Mouse (Mus musculus) hindbrain, embryonic 11.5 days (tissue): ENCODE measurements around the gene Gba. TPM values are rescaled to one million over a fixed set of nuclear protein-coding genes. Genes with fewer than 3 reads are reported as not detected.

Source experiments
- ATAC-seq: fragments of 200-750 bp; cut with Nextera tagmentation; 2 replicates; pipeline ENCODE4 v1.8.0; 2017; ENCODE audit warnings: mild to moderate bottlenecking, moderate TSS enrichment, moderate library complexity; ENCODE audit not compliant: low FRiP score
- DNase-seq: peaks from one replicate; pipeline ENCODE4 v3.0.0-alpha.2; 2015; ENCODE audit warnings: low spot score
- H3K27ac ChIP-seq: fragments of 300-500 bp; sonication (generic); 2 replicates; pipeline ENCODE4 v1.5.1; 2014; ENCODE audit warnings: mild to moderate bottlenecking, low read depth, low read length
- H3K27me3 ChIP-seq: fragments of 300-500 bp; sonication (generic); 2 replicates; pipeline ENCODE4 v1.6.1; 2014; ENCODE audit warnings: mild to moderate bottlenecking, low read length, moderate library complexity, mixed read lengths; ENCODE audit not compliant: control insufficient read depth, insufficient read depth
- H3K36me3 ChIP-seq: fragments of 300-500 bp; sonication (generic); 2 replicates; pipeline ENCODE4 v1.6.1; 2014; ENCODE audit warnings: mild to moderate bottlenecking, low read length, moderate library complexity, mixed read lengths; ENCODE audit not compliant: control insufficient read depth, insufficient read depth
- H3K4me1 ChIP-seq: fragments of 300-500 bp; sonication (generic); replicated peaks from 2 replicates; pipeline ENCODE4 v1.6.1; 2014; ENCODE audit warnings: low read length, mixed read lengths; ENCODE audit not compliant: control insufficient read depth, insufficient read depth
- H3K4me2 ChIP-seq: fragments of 300-500 bp; sonication (generic); replicated peaks from 2 replicates; pipeline ENCODE4 v1.6.1; 2014; ENCODE audit warnings: mild to moderate bottlenecking, low read depth, low read length
- H3K4me3 ChIP-seq: fragments of 300-500 bp; sonication (generic); 2 replicates; pipeline ENCODE4 v1.5.1; 2014; ENCODE audit warnings: low read depth, low read length
- H3K9ac ChIP-seq: fragments of 300-500 bp; sonication (generic); 2 replicates; pipeline ENCODE4 v1.6.1; 2014; ENCODE audit warnings: low read depth, low read length
- H3K9me3 ChIP-seq: fragments of 300-500 bp; sonication (generic); 2 replicates; pipeline ENCODE4 v1.6.1; 2016; ENCODE audit warnings: low read length; ENCODE audit not compliant: control insufficient read depth
- WGBS: fragments of 180-500 bp; shearing (Covaris S2); extraction: QIAGEN DNeasy Blood & Tissue Kit; methylation state at CpG from one replicate; pipeline ENCODE4 v1.1.7; 2014; 5-methylcytosine and 5-hydroxymethylcytosine counted together
- polyA plus RNA-seq: library from polyadenylated mRNA; unstranded; fragments of >200 nt; fragmentation: Nextera tagmentation; extraction: Ambion mirVana; gene quantifications from 2 replicates; pipeline ENCODE4 v1.2.1, GENCODE M21; 2014

Gba gene
- polyA plus RNA-seq, 1 experiment from 2014 or later: 43.7 TPM

GRCm38 (mm10) chr3:89245688-89246171 is 43.0 kb downstream of the Gba start, which contains the start of gene Krtcap2:
TSS of gene Krtcap2 (plus strand) at chr3:89245966.
- peak within 1 kb of the TSS; percentile 90 for H3K4me2 ChIP-seq
- WGBS: 5% methylated on average over 16 of the region's 20 CpGs
- H3K27ac ChIP-seq: peak within 1 kb of the TSS; percentile 80
- ATAC-seq: peak; percentile 51
- no peaks in the 10 kb centered on the region for H3K27me3 ChIP-seq
- peak within 1 kb of the TSS; percentile 62 for H3K4me3 ChIP-seq
- peaks cover 8% of the 10 kb centered on the region for H3K4me1 ChIP-seq
- DNase-seq: peak; percentile 66
- peak within 1 kb of the TSS; percentile 72 for H3K9ac ChIP-seq
- H3K36me3 ChIP-seq: 0 out of 2 replicates have a peak, but pooled peaks cover 3% of the 10 kb centered on the region
- H3K9me3 ChIP-seq: no peaks in the 10 kb centered on the region

GRCm38 (mm10) chr3:89246261-89247100 is 43.8 kb downstream of the Gba start, which contains the start of gene Trim46:
TSS of gene Trim46 (minus strand) at chr3:89246309.
- H3K9me3 ChIP-seq: no peaks in the 10 kb centered on the region
- no peaks in the 10 kb centered on the region for H3K36me3 ChIP-seq
- peak within 1 kb of the TSS; percentile 90 for H3K4me2 ChIP-seq
- 1% methylated on average over 42 of the region's 42 CpGs for WGBS
- H3K27ac ChIP-seq: peak within 1 kb of the TSS; percentile 80
- H3K4me1 ChIP-seq: peaks cover 8% of the 10 kb centered on the region
- peak within 1 kb of the TSS; percentile 62 for H3K4me3 ChIP-seq
- DNase-seq (peak; percentile 93), ATAC-seq (peak; percentile 72)
- peak within 1 kb of the TSS; percentile 72 for H3K9ac ChIP-seq
- no peaks in the 10 kb centered on the region for H3K27me3 ChIP-seq

- no peak overlapping the region for H3K27ac ChIP-seq
- 90% methylated on average over 4 of the region's 4 CpGs for WGBS
- DNase-seq: no peak
- peaks cover 8% of the 10 kb centered on the region for H3K4me1 ChIP-seq
- peak overlapping the region; percentile 62 for H3K4me3 ChIP-seq
- no peaks in the 10 kb centered on the region for H3K9me3 ChIP-seq
- no peaks in the 10 kb centered on the region for H3K27me3 ChIP-seq
- ATAC-seq: no peak
- peak overlapping the region; percentile 72; the same call in 1 of the 2 replicates for H3K9ac ChIP-seq
- no peaks in the 10 kb centered on the region for H3K36me3 ChIP-seq
- peak overlapping the region; percentile 90 for H3K4me2 ChIP-seq
Measured at GRCm38 (mm10) chr3:89247466-89247865, 44.7 kb downstream of the Gba start.

GRCm38 (mm10) chr3:89250435-89251040 is 47.8 kb downstream of the Gba start:
- no peaks in the 10 kb centered on the region for H3K36me3 ChIP-seq
- DNase-seq: no peak
- ATAC-seq: no peak
- peaks cover 2% of the 10 kb centered on the region for H3K4me1 ChIP-seq
- H3K9me3 ChIP-seq: no peaks in the 10 kb centered on the region
- no peak overlapping the region for H3K27ac ChIP-seq
- H3K4me2 ChIP-seq: no peak overlapping the region
- no peak overlapping the region for H3K9ac ChIP-seq
- no peak overlapping the region for H3K4me3 ChIP-seq
- no peaks in the 10 kb centered on the region for H3K27me3 ChIP-seq
- 25% methylated on average over 7 of the region's 7 CpGs for WGBS

- no peak overlapping the region for H3K27ac ChIP-seq
- no peaks in the 10 kb centered on the region for H3K36me3 ChIP-seq
- H3K4me3 ChIP-seq: no peak overlapping the region
- no peak for DNase-seq
- no peaks in the 10 kb centered on the region for H3K27me3 ChIP-seq
- WGBS: 8% methylated on average over 17 of the region's 17 CpGs
- H3K9me3 ChIP-seq: no peaks in the 10 kb centered on the region
- peak overlapping the region; percentile 3 for H3K4me2 ChIP-seq
- peaks cover 2% of the 10 kb centered on the region for H3K4me1 ChIP-seq
- ATAC-seq: peak; percentile 36; the same call in 1 of the 2 replicates
- 0 out of 2 replicates have a peak overlapping the region, but pooled peaks have one; percentile 16 for H3K9ac ChIP-seq
Measured at GRCm38 (mm10) chr3:89251365-89251895, 48.7 kb downstream of the Gba start.

- H3K4me2 ChIP-seq: no peak overlapping the region
- no peak overlapping the region for H3K27ac ChIP-seq
- DNase-seq (no peak), ATAC-seq (no peak)
- no peaks in the 10 kb centered on the region for H3K9me3 ChIP-seq
- H3K27me3 ChIP-seq: no peaks in the 10 kb centered on the region
- H3K9ac ChIP-seq: no peak overlapping the region
- WGBS: 85% methylated on average over 5 of the region's 5 CpGs
- H3K4me1 ChIP-seq: no peaks in the 10 kb centered on the region; the same call in 1 of the 2 replicates
- H3K4me3 ChIP-seq: no peak overlapping the region
- no peaks in the 10 kb centered on the region for H3K36me3 ChIP-seq
Measured at GRCm38 (mm10) chr3:89254994-89255393, 52.3 kb downstream of the Gba start.

- H3K4me2 ChIP-seq: no peak overlapping the region
- no peak for ATAC-seq
- no peaks in the 10 kb centered on the region for H3K36me3 ChIP-seq
- DNase-seq: no peak
- WGBS: 79% methylated on average over 5 of the region's 5 CpGs
- no peaks in the 10 kb centered on the region for H3K27me3 ChIP-seq
- no peak overlapping the region for H3K4me3 ChIP-seq
- H3K4me1 ChIP-seq: no peaks in the 10 kb centered on the region; the same call in 1 of the 2 replicates
- H3K9me3 ChIP-seq: no peaks in the 10 kb centered on the region
- H3K9ac ChIP-seq: no peak overlapping the region
- no peak overlapping the region for H3K27ac ChIP-seq
Measured at GRCm38 (mm10) chr3:89256177-89256576, 53.4 kb downstream of the Gba start.
